Mouse (Mus musculus) heart, embryonic 10.5 days (tissue): ENCODE measurements around the gene 4930558K02Rik. TPM values are rescaled to one million over a fixed set of nuclear protein-coding genes. Genes with fewer than 3 reads are reported as not detected.

Experiments used
- DNase-seq: peaks from one replicate; pipeline ENCODE4 v3.0.0-alpha.2; 2017; ENCODE audit warnings: low spot score
- H3K27ac ChIP-seq: fragments of 300-500 bp; sonication (generic); 2 replicates; pipeline ENCODE4 v1.5.1; 2016; ENCODE audit warnings: mild to moderate bottlenecking
- H3K27me3 ChIP-seq: fragments of 300-500 bp; sonication (generic); 2 replicates; pipeline ENCODE4 v1.6.1; 2016; ENCODE audit warnings: mild to moderate bottlenecking; ENCODE audit not compliant: poor library complexity, insufficient read depth, severe bottlenecking
- H3K36me3 ChIP-seq: fragments of 300-500 bp; sonication (generic); 2 replicates; pipeline ENCODE4 v1.6.1; 2016; ENCODE audit warnings: mild to moderate bottlenecking, moderate library complexity
- H3K4me1 ChIP-seq: fragments of 300-500 bp; sonication (generic); 2 replicates; pipeline ENCODE4 v1.6.1; 2016; ENCODE audit warnings: mild to moderate bottlenecking
- H3K4me3 ChIP-seq: fragments of 300-500 bp; sonication (generic); 2 replicates; pipeline ENCODE4 v1.5.1; 2016; ENCODE audit warnings: mild to moderate bottlenecking, moderate library complexity
- H3K9me3 ChIP-seq: fragments of 300-500 bp; sonication (generic); 2 replicates; pipeline ENCODE4 v1.6.1; 2016; ENCODE audit warnings: mild to moderate bottlenecking, moderate library complexity
- WGBS: fragments of 180-500 bp; shearing (Covaris S2); methylation state at CpG from one replicate; pipeline ENCODE4 v1.1.7; 2016; 5-methylcytosine and 5-hydroxymethylcytosine counted together
- polyA plus RNA-seq: library from polyadenylated mRNA; unstranded; fragments of >200 nt; fragmentation: Nextera tagmentation; extraction: Ambion mirVana; gene quantifications from 2 replicates; pipeline ENCODE4 v1.2.1, GENCODE M21; 2016

4930558K02Rik gene
- not detected in 2 replicates for polyA plus RNA-seq

- 64% methylated on average over 1 of the region's 1 CpGs for WGBS
- no peak within 1 kb of the TSS for H3K27ac ChIP-seq
- H3K27me3 ChIP-seq, result no peaks in the 10 kb centered on the region
- DNase-seq, result no peak
- H3K36me3 ChIP-seq, result no peaks in the 10 kb centered on the region
- H3K9me3 ChIP-seq, result no peaks in the 10 kb centered on the region
- no peak within 1 kb of the TSS for H3K4me3 ChIP-seq
- peaks cover 6% of the 10 kb centered on the region; the same call in 1 of the 2 replicates for H3K4me1 ChIP-seq
These were observed at the start of gene 4930558K02Rik for GRCm38 (mm10) chr1:161979536-161979935. Gene 4930558K02Rik, minus strand, starts transcription at chr1:161979636.

GRCm38 (mm10) chr1:162023681-162024270 is 44.3 kb upstream of the 4930558K02Rik start:
- no peak for DNase-seq
- H3K4me3 ChIP-seq, result no peak overlapping the region
- WGBS, result 72% methylated on average over 8 of the region's 8 CpGs
- H3K36me3 ChIP-seq, result no peaks in the 10 kb centered on the region
- H3K9me3 ChIP-seq, result no peaks in the 10 kb centered on the region
- H3K4me1 ChIP-seq, result peaks cover 16% of the 10 kb centered on the region; the same call in 1 of the 2 replicates
- no peaks in the 10 kb centered on the region for H3K27me3 ChIP-seq
- no peak overlapping the region for H3K27ac ChIP-seq

- Histone ChIP-seq H3K4me1 (peaks cover 28% of the 10 kb centered on the region; the same call in 1 of the 2 replicates), H3K27ac (no peak overlapping the region), H3K27me3 (no peaks in the 10 kb centered on the region), H3K4me3 (no peak overlapping the region), H3K9me3 (no peaks in the 10 kb centered on the region), H3K36me3 (no peaks in the 10 kb centered on the region)
- 65% methylated on average over 4 of the region's 4 CpGs for WGBS
- DNase-seq, result no peak
These were observed 41.3 kb upstream of the 4930558K02Rik start for GRCm38 (mm10) chr1:162020766-162021165.

- no peaks in the 10 kb centered on the region for H3K36me3 ChIP-seq
- no peak for DNase-seq
- no peak overlapping the region for H3K4me3 ChIP-seq
- no peaks in the 10 kb centered on the region for H3K27me3 ChIP-seq
- no peaks in the 10 kb centered on the region for H3K9me3 ChIP-seq
- H3K27ac ChIP-seq, result no peak overlapping the region
- peaks cover 31% of the 10 kb centered on the region for H3K4me1 ChIP-seq
- WGBS, result 73% methylated on average over 7 of the region's 7 CpGs
These were observed 40.9 kb upstream of the 4930558K02Rik start for GRCm38 (mm10) chr1:162020303-162020731.

GRCm38 (mm10) chr1:162018601-162018977 is 39.2 kb upstream of the 4930558K02Rik start:
- Histone ChIP-seq H3K4me1 (peaks cover 36% of the 10 kb centered on the region), H3K27ac (0 out of 2 replicates have a peak overlapping the region, but pooled peaks have one; percentile 30), H3K27me3 (no peaks in the 10 kb centered on the region), H3K36me3 (no peaks in the 10 kb centered on the region), H3K4me3 (no peak overlapping the region), H3K9me3 (no peaks in the 10 kb centered on the region)
- WGBS, result 74% methylated on average over 6 of the region's 6 CpGs
- no peak for DNase-seq

- Histone ChIP-seq H3K27me3 (no peaks in the 10 kb centered on the region), H3K27ac (peak overlapping the region; percentile 65; the same call in 1 of the 2 replicates), H3K4me3 (no peak overlapping the region), H3K36me3 (no peaks in the 10 kb centered on the region), H3K4me1 (peaks cover 41% of the 10 kb centered on the region), H3K9me3 (no peaks in the 10 kb centered on the region)
- no peak for DNase-seq
- WGBS, result 59% methylated on average over 13 of the region's 13 CpGs
These were observed 38.7 kb upstream of the 4930558K02Rik start for GRCm38 (mm10) chr1:162017975-162018600.

- Histone ChIP-seq H3K36me3 (no peaks in the 10 kb centered on the region), H3K9me3 (no peaks in the 10 kb centered on the region), H3K27ac (peak overlapping the region; percentile 65; the same call in 1 of the 2 replicates), H3K4me1 (peaks cover 45% of the 10 kb centered on the region), H3K4me3 (no peak overlapping the region), H3K27me3 (no peaks in the 10 kb centered on the region)
- 51% methylated on average over 7 of the region's 7 CpGs for WGBS
- DNase-seq, result no peak
These were observed 37.5 kb upstream of the 4930558K02Rik start for GRCm38 (mm10) chr1:162016982-162017381.

GRCm38 (mm10) chr1:162015247-162015862 is 35.9 kb upstream of the 4930558K02Rik start:
- Histone ChIP-seq H3K4me1 (peaks cover 44% of the 10 kb centered on the region), H3K4me3 (no peak overlapping the region), H3K9me3 (no peaks in the 10 kb centered on the region), H3K36me3 (no peaks in the 10 kb centered on the region), H3K27ac (peak overlapping the region; percentile 67), H3K27me3 (no peaks in the 10 kb centered on the region)
- DNase-seq, result peak; percentile 33
- 60% methylated on average over 8 of the region's 8 CpGs for WGBS

DNA sequence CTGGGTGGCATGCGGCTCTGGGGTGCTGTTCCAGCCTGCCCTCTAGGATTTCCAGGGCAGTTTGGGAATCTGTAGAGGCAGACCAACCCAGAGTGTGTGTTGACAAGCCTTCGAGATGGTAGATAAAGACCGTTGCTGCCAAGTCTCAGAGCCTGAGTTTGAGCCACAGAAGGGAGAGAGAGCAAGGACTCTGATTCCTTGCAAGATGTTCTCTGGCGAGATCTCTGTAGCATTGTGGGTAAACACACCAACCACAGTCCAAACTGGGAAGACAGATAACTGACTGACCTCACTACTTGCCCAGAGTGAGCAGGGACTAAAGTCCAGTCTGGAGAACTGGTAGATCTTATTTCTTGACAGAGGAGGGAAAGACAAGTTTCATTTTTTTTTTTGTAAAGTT is 34.1 kb upstream of the 4930558K02Rik start:
- H3K9me3 ChIP-seq, result no peaks in the 10 kb centered on the region
- 11% methylated on average over 4 of the region's 4 CpGs for WGBS
- no peak for DNase-seq
- H3K27ac ChIP-seq, result peak overlapping the region; percentile 76
- no peak overlapping the region for H3K4me3 ChIP-seq
- H3K36me3 ChIP-seq, result no peaks in the 10 kb centered on the region
- no peaks in the 10 kb centered on the region for H3K27me3 ChIP-seq
- H3K4me1 ChIP-seq, result peaks cover 49% of the 10 kb centered on the region

- 39% methylated on average over 16 of the region's 16 CpGs for WGBS
- no peaks in the 10 kb centered on the region for H3K36me3 ChIP-seq
- DNase-seq, result no peak
- no peaks in the 10 kb centered on the region for H3K27me3 ChIP-seq
- H3K4me1 ChIP-seq, result peaks cover 54% of the 10 kb centered on the region
- H3K4me3 ChIP-seq, result no peak overlapping the region; the same call in 1 of the 2 replicates
- H3K9me3 ChIP-seq, result no peaks in the 10 kb centered on the region
- peak overlapping the region; percentile 63 for H3K27ac ChIP-seq
These were observed 32.2 kb upstream of the 4930558K02Rik start for GRCm38 (mm10) chr1:162011523-162012245.

GRCm38 (mm10) chr1:162009086-162009485 is 29.6 kb upstream of the 4930558K02Rik start:
- WGBS, result 52% methylated on average over 8 of the region's 8 CpGs
- H3K27ac ChIP-seq, result peak overlapping the region; percentile 83
- H3K27me3 ChIP-seq, result no peaks in the 10 kb centered on the region
- no peak overlapping the region for H3K4me3 ChIP-seq
- no peaks in the 10 kb centered on the region for H3K36me3 ChIP-seq
- peaks cover 50% of the 10 kb centered on the region for H3K4me1 ChIP-seq
- no peaks in the 10 kb centered on the region for H3K9me3 ChIP-seq
- no peak for DNase-seq

DNA sequence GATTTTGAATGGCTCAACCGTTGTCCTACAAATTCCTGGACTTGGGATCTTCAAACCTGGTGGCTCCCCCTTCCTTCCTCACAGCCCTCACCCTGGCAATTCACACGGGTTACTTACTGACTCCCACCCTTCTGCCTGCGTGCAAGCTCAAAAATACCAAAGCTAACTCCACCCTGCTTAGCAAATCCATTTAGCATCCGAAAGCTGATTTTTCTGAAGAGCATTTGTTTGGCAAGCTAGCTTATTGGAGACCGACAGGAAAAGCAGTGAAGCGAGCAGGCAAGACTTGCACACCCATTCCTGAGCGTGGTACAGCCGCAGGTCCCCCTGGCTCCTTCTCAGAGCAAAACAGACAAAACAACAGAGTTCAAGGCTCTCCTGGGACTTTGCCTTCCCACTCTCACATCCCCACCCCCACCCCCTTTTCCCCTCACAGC is 29.2 kb upstream of the 4930558K02Rik start:
- H3K4me3 ChIP-seq, result no peak overlapping the region
- H3K27ac ChIP-seq, result peak overlapping the region; percentile 83
- H3K36me3 ChIP-seq, result no peaks in the 10 kb centered on the region
- no peak for DNase-seq
- H3K9me3 ChIP-seq, result no peaks in the 10 kb centered on the region
- WGBS, result 44% methylated on average over 8 of the region's 8 CpGs
- peaks cover 53% of the 10 kb centered on the region for H3K4me1 ChIP-seq
- no peaks in the 10 kb centered on the region for H3K27me3 ChIP-seq
